In genomic region chr5:8045855-8046254, GRCm38 (mm10) we compare ENCODE assay signal across 7 mouse cellular contexts. TPM values are rescaled to one million over a fixed set of nuclear protein-coding genes. Genes with fewer than 3 reads are reported as not detected.
DNase-seq lines count a peak whose midpoint lies in the region; ATAC-seq and TF ChIP-seq lines count a peak whose summit lies in the region.

Sri (plus strand) TSS chr5:8046078.

- no peaks in the 10 kb centered on the region for H3K27me3 ChIP-seq in heart, embryonic 10.5 days (ENCODE audit: insufficient read depth, poor library complexity, severe bottlenecking)
- H3K27me3 ChIP-seq in liver, embryonic 14.5 days (ENCODE audit: control insufficient read depth, insufficient read depth, low read length): no peaks in the 10 kb centered on the region
- no peaks in the 10 kb centered on the region for H3K27me3 ChIP-seq in small intestine, adult 2 months (ENCODE audit: control insufficient read depth, insufficient read depth, low read length)

- TF ChIP-seq POLR2A in cortical plate, adult 2 months (IDR thresholded peaks at IDR 0.05; ENCODE audit: extremely low read depth, insufficient read depth, low read length): no peak
- no peak for TF ChIP-seq POLR2A in small intestine, adult 2 months (IDR thresholded peaks at IDR 0.05; ENCODE audit: low read depth, low read length)

- no peak within 1 kb of the TSS for H3K4me3 ChIP-seq in cortical plate, adult 2 months (ENCODE audit: insufficient read depth, low read length)
- no peak within 1 kb of the TSS for H3K4me3 ChIP-seq in heart, embryonic 10.5 days
- no peak within 1 kb of the TSS for H3K4me3 ChIP-seq in liver, embryonic 14.5 days (ENCODE audit: insufficient read depth in 1 of 2, low read depth in 2 of 2, low read length in 2 of 2)
- no peak within 1 kb of the TSS for H3K4me3 ChIP-seq in small intestine, adult 2 months (ENCODE audit: low read depth, low read length)

- H3K9me3 ChIP-seq in heart, embryonic 10.5 days: no peaks in the 10 kb centered on the region
- no peaks in the 10 kb centered on the region for H3K9me3 ChIP-seq in liver, embryonic 14.5 days (ENCODE audit: control insufficient read depth, low read length)

- ATAC-seq in liver, embryonic 14.5 days (ENCODE audit: insufficient read depth): no peak

- no peak for DNase-seq in adrenal gland, adult 8-10 months
- no peak for DNase-seq in heart, embryonic 10.5 days (ENCODE audit: low spot score)
- peak; percentile 61 to 79 for DNase-seq in kidney, adult 8-10 months
- no peak for DNase-seq in liver, embryonic 14.5 days (ENCODE audit: low read depth in 3 of 3, low spot score in 3 of 3)
- DNase-seq in urinary bladder, postnatal 14 days (ENCODE audit: low spot score): no peak

- H3K27ac ChIP-seq in cortical plate, adult 2 months (ENCODE audit: insufficient read depth, low read length): no peak within 1 kb of the TSS
- no peak within 1 kb of the TSS for H3K27ac ChIP-seq in heart, embryonic 10.5 days
- H3K27ac ChIP-seq in liver, embryonic 14.5 days: no peak within 1 kb of the TSS
- peak within 1 kb of the TSS; percentile 82 for H3K27ac ChIP-seq in small intestine, adult 2 months (ENCODE audit: insufficient read depth, low read depth, low read length)

- no peak within 1 kb of the TSS for H3K4me2 ChIP-seq in liver, embryonic 14.5 days (ENCODE audit: low read depth)

- no peak within 1 kb of the TSS for H3K9ac ChIP-seq in liver, embryonic 14.5 days (replicated peaks)

- no peak for TF ChIP-seq EP300 in liver, embryonic 14.5 days (IDR thresholded peaks at IDR 0.05; ENCODE audit: low read depth)

- no peak for TF ChIP-seq CTCF in cortical plate, adult 2 months (IDR thresholded peaks at IDR 0.05; ENCODE audit: extremely low read depth, insufficient read depth, low read length)
- TF ChIP-seq CTCF in liver, embryonic 14.5 days (IDR thresholded peaks at IDR 0.05; ENCODE audit: low read depth): no peak
- no peak for TF ChIP-seq CTCF in small intestine, adult 2 months (IDR thresholded peaks at IDR 0.05; ENCODE audit: extremely low read depth, insufficient read length, insufficient replicate concordance, low read depth, low read length)

- no peaks in the 10 kb centered on the region for H3K4me1 ChIP-seq in cortical plate, adult 2 months (ENCODE audit: control insufficient read depth, insufficient read depth, low read length)
- no peaks in the 10 kb centered on the region for H3K4me1 ChIP-seq in heart, embryonic 10.5 days
- H3K4me1 ChIP-seq in liver, embryonic 14.5 days (replicated peaks; ENCODE audit: control insufficient read depth in 2 of 2, insufficient read depth in 2 of 2, low read length in 1 of 2): no peaks in the 10 kb centered on the region; a peak in 2 of 4 replicates
- peaks cover 6% of the 10 kb centered on the region; the same call in 1 of the 2 replicates for H3K4me1 ChIP-seq in small intestine, adult 2 months (ENCODE audit: control insufficient read depth, insufficient read depth, insufficient read length, low read length)

- 80% methylated on average over 6 of the region's 6 CpGs for WGBS in heart, embryonic 10.5 days
- WGBS in liver, embryonic 14.5 days (ENCODE audit: insufficient replicate concordance): 65% methylated on average over 6 of the region's 6 CpGs
- WGBS in small intestine, adult 2 months: 36% methylated on average over 6 of the region's 6 CpGs

- no peaks in the 10 kb centered on the region for H3K36me3 ChIP-seq in heart, embryonic 10.5 days
- H3K36me3 ChIP-seq in liver, embryonic 14.5 days (replicated peaks; ENCODE audit: control insufficient read depth, insufficient read depth, low read depth): no peaks in the 10 kb centered on the region
- no peaks in the 10 kb centered on the region for H3K36me3 ChIP-seq in small intestine, adult 2 months (ENCODE audit: control insufficient read depth, insufficient read depth, low read length)

RNA-seq across cellular contexts. Expression of gene Sri, which starts in this region (rescaled TPM):
- 100 to 1,000 TPM in 3 of 4 experiments, 10 to 100 TPM in 1; 97.0 to 122 (median 111) TPM for total RNA-seq in adrenal gland, adult 8-10 months (2022)
- 108 and 124 TPM in 2 replicates for polyA plus RNA-seq in cortical plate, adult 2 months (2012; rRNA removed)
- polyA plus RNA-seq in heart, embryonic 10.5 days (2016; fragmentation: Nextera tagmentation; extraction: Ambion mirVana): 284 and 296 TPM in 2 replicates
- 94.4 and 103 TPM in 2 replicates for polyA plus RNA-seq in liver, embryonic 14.5 days (2012; rRNA removed)
- 222 and 228 TPM in 2 replicates for polyA plus RNA-seq in liver, embryonic 14.5 days (2014; fragmentation: Nextera tagmentation; extraction: Ambion mirVana)
- polyA plus RNA-seq in small intestine, adult 2 months (2012; rRNA removed): 163 and 217 TPM in 2 replicates

Comparison
In these comparisons a context has a peak if more than half of its experiments do, and no peak if none do; other contexts are left out.
1. DNase-seq: peak in kidney, adult 8-10 months (2 of 2); none in adrenal gland, adult 8-10 months (single experiment), heart, embryonic 10.5 days (single experiment), liver, embryonic 14.5 days (0 of 3) and urinary bladder, postnatal 14 days (single experiment).